Mouse (Mus musculus) spleen, adult 2 months (tissue): ENCODE results near the gene Arid1a.

ENCODE experiments used
- CTCF ChIP-seq: fragments of 200-500 bp; IDR thresholded peaks from 2 replicates; pipeline ENCODE4 v1.5.1; 2011; ENCODE audit warnings: mild to moderate bottlenecking, inconsistent platforms; ENCODE audit not compliant: insufficient read depth, insufficient read length, insufficient replicate concordance; ENCODE audit errors: extremely low read depth
- POLR2A ChIP-seq: fragments of 200-500 bp; IDR thresholded peaks from 2 replicates; pipeline ENCODE4 v1.6.1; 2011; ENCODE audit warnings: low read depth, low read length, inconsistent platforms

GRCm38 (mm10) chr4:133677266-133677665 is 79.3 kb downstream of the Arid1a start:
- TF ChIP-seq POLR2A (no peak), CTCF (no peak)
